Mouse (Mus musculus): ENCODE results near the gene Prss33.

The Prss33 gene

GRCm38 (mm10) chr17:23825591-23825990 lies 10.3 kb downstream of the Prss33 start:
- no peak for DNase-seq (ENCODE audit: low spot score)

GRCm38 (mm10) chr17:23823614-23824013 lies 12.2 kb downstream of the Prss33 start:
- DNase-seq (ENCODE audit: low spot score), result no peak

DNA sequence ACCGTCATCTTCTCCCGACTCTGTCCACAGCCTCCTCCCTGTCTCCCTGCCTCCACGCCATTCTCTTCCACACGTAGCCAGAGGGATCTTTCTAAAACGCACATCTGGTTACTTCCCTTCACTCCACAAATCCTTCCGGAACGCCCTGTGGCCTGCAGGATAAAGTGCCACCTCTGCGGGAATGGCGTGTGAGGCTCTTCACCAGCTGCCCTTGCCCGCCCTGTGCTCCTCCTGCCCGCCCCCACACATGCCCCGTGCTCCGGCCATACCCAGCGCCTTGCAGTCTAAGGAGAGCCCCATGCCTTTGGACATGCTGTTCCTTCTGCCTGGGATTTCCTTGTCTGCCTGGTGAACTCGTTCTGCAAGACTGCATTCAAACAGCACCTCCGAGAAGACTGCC lies 12.8 kb downstream of the Prss33 start:
- DNase-seq (ENCODE audit: low spot score), result peak; percentile 31

GRCm38 (mm10) chr17:23822094-23822493 lies 13.8 kb downstream of the Prss33 start:
- no peak for DNase-seq (ENCODE audit: low spot score)

- DNase-seq (ENCODE audit: low spot score), result no peak
Observed at GRCm38 (mm10) chr17:23820731-23821130, 15.1 kb downstream of the Prss33 start.

GRCm38 (mm10) chr17:23819235-23819634 lies 16.6 kb downstream of the Prss33 start:
- peak; percentile 16 for DNase-seq (ENCODE audit: low spot score)

DNA sequence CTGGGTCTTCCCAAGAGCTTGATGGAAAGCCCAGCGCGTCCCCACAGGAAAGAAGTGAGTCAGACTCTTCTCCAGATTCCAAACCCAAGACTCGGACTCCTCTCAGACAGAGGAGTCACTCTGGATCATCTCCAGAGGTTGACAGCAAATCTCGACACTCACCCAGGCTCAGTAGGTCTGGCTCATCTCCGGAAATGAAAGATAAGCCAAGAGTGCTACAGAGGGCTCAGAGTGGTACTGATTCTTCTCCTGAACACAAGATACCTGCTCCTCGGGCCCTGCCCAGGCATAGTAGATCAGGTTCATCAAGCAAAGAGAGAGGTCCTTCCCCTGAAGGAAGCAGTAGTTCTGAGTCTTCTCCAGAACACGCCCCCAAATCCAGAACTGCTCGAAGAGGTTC lies 17.3 kb downstream of the Prss33 start:
- DNase-seq (ENCODE audit: low spot score), result no peak

GRCm38 (mm10) chr17:23815641-23816040 lies 20.2 kb downstream of the Prss33 start:
- DNase-seq (ENCODE audit: low spot score), result no peak

GRCm38 (mm10) chr17:23807918-23808317 lies 27.9 kb downstream of the Prss33 start:
- DNase-seq (ENCODE audit: low spot score), result no peak

GRCm38 (mm10) chr17:23806867-23807266 lies 29.0 kb downstream of the Prss33 start:
- DNase-seq (ENCODE audit: low spot score), result peak; percentile 21

DNA sequence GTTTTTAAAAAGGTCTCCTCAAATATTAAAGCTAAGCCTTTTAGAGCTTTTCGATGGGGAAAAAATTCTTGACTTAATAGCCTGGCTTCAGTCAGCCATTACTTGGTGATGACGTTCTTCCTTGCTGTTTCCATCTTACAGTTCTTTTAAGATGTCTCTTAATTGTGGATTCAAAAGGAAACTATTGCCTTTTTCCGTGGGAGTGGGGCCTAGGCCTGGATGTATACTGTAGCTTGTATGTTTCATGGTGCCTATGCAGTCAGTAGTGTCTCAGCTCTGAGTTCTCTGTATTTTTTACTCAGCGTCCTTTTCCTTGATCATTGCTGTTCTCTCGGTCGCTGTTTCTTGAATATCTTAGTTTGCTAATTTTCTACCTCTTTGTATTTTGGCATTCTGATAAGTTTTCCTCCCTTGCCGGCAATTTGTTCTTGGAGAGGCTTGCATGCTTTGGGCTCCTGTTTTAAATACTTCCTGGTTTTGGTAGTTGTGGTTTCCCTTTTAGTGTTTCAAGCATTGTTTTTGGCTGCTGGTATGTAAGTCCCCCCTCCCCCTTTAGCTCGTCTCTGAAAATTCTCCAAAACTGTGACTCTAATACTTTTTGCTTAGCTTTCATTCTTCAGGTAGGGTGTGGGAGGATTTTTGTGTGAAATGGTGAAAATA lies 31.3 kb downstream of the Prss33 start:
- no peak for DNase-seq (ENCODE audit: low spot score)

GRCm38 (mm10) chr17:23803366-23804041 lies 32.4 kb downstream of the Prss33 start:
- DNase-seq (ENCODE audit: low spot score), result peak; percentile 89

DNA sequence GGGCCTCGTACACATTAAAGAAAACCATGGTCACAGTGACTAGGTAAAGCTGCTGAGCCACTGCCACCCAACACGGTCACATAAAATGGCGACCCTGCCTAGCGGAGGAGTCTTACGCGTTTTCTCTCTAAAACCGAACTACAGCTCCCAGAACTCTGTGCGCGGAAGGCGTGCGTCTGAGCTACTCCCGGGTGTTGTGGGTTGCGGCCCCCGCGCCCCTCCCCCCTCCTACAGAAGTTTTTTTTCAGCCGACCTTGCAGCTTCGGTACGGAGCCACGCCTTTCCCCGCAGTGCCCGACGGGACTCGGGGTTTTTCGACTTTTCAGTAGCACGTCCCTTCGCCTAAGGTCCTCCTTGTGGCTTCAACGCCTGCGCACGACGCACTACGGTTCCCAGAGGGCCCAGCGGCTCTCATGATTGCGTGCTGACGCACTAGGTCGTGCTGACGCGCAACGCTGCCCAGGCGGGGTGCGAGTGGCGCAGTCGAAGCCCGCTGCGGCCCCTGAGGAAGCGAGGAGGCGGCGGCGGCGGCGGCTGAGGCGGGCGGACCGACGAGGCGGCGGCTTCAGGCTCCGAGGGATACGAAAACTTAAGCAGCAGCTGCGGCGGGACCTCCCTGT lies 33.0 kb downstream of the Prss33 start:
- peak; percentile 99 for DNase-seq (ENCODE audit: low spot score)

DNA sequence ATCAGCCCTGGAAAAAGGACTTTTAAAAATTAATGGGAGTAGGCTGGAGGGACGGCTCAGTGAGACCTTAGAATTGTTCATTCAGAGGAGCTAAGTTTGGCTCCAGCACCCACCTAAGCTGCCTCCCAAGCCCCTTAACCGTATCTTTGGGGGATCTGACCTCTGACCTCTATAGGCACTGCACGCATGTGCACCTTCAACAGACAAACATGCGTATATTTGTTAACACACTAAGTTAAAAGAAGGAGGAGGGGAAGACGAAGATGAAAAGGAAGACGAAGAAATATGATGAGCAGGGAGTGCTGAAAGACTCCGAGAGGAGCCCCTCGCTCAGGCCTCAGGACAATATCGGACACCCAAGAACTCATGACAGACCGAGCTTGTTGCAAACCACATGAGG lies 34.2 kb downstream of the Prss33 start:
- no peak for DNase-seq (ENCODE audit: low spot score)

DNA sequence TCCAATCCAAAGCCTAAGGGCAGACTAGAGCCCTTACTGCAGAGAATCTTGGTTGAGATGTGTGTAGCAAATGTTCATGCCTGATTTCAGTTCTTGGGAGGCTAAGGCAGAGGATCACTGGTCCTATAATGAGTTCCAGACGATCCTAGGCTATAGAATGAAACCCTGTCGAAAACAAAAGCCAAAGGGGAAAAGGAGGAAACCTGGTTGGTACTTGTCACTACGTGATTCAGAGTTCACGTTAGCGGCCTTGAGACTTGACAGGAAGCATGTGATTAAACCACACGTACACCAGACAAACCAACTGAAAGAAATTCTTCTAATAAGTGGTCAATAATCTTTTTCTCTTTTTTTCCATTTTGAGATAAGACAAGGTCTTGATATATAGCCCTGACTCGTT lies 38.5 kb downstream of the Prss33 start:
- DNase-seq (ENCODE audit: low spot score), result no peak

GRCm38 (mm10) chr17:23795323-23795722 lies 40.5 kb downstream of the Prss33 start:
- DNase-seq (ENCODE audit: low spot score), result no peak

- DNase-seq (ENCODE audit: low spot score), result no peak
Observed at GRCm38 (mm10) chr17:23791079-23791357, 44.8 kb downstream of the Prss33 start.

DNA sequence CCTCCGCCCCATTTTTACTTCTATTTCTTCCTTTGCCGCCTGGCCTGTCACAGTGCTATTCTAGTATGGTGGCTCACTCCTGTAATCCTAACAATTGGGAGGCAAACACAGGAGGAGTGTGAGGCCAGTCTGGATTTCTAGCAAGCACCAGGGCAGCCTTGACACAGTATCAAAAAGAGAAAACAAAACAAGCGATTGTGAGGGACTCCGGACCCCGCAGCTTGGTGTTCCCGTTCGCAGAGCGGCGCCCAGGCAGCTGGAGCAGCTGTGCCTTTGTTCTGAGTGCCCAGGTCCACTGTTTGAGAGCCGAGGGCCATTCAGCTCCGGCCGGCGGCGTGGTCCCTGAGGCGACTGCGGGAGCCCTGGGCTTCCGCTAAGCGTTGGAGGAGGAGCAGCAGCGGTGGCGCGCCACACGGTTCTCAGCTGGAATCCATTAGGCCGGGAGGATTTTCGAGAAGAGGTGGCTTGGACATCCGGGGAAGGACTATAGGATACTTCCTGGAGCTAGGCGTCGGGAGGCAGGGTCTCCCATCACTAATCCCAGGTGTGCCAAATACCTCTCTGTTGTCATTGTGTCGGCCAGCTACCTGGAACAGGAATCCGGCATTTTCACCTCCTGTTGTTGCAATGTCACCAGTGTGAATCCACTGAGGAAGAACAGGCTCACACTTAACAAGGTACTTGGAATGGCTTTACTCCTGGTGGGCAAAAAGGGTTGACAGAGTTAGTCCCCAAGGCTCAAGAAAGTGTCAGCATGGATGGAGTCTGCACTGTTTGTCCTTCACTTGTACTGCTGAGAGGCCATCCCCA lies 45.4 kb downstream of the Prss33 start, which contains the start of gene Srrm2:
TSS of gene Srrm2 (plus strand) at position 264 of the 810 bp plus-strand sequence.
- DNase-seq (ENCODE audit: low spot score), result peak; percentile 54

DNA sequence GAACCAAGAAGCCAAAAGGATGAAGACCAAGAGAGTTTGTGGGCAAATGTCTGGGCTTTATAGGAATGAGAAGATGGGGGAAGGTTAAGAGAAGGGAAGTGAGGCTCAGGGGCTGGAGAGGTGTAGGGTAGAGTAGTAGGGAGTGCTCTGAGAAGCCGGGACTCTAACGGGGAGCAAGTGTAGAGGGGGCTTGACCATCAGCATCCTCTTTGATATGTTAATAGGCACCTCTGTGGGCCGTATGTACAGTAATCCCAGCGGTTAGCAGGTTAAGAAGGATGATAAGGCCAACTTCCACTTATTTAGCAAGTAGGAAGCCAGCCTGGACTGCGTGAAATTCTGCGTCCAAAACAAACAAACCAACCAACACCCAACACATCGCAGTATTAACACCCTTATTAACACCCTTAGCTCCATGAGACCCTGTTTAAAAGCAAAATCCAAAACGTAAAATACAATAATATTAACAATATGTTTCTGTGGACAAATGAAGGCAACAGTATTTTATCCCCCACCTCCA lies 46.0 kb downstream of the Prss33 start:
- no peak for DNase-seq (ENCODE audit: low spot score)

GRCm38 (mm10) chr17:23788973-23789372 lies 46.9 kb downstream of the Prss33 start:
- DNase-seq (ENCODE audit: low spot score), result no peak

DNA sequence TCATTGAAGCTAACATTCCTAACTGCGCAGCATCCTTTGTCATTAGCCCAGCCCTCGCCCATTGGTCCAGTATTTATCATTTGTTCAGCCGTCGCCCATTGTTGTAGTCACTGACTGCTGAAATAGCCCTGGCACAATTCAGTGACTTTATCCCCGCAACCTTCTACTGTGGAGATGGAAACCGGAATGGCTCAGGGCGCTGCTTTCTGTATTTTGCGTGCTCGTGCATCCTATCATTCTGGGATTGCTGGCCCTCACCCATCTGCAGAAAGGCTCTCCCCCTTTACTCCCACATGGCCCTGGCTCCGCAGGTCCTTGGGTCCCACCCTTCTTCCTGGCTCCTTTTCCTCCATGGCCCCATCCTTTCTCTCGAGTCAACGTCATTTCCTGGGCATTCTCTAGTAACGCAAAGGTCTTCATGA lies 49.3 kb downstream of the Prss33 start:
- no peak for DNase-seq (ENCODE audit: low spot score)
